Mouse (Mus musculus): ENCODE measurements at regions not wholly inside any gene's neighbourhood (a gene's known extent, or its start where the extent isn't known, plus 50 kb on each side); places are given as distances from the start of the nearest gene placed in this dataset.

GRCm38 (mm10) chr17:81319605-81320004 is 122.0 kb upstream of the Gm11096 start:
- Histone ChIP-seq H3K27me3 (ENCODE audit: control insufficient read depth, insufficient read depth, low read length) (no peaks in the 10 kb centered on the region), H3K27ac (ENCODE audit: insufficient read depth, low read length) (no peak overlapping the region), H3K4me3 (replicated peaks; ENCODE audit: insufficient read depth, low read depth, low read length) (no peak overlapping the region), H3K4me1 (ENCODE audit: control insufficient read depth, insufficient read depth, low read length) (peaks cover 8% of the 10 kb centered on the region; the same call in 1 of the 2 replicates)
- 22% methylated on average over 2 of the region's 2 CpGs for WGBS
- TF ChIP-seq POLR2A (IDR thresholded peaks at IDR 0.05; ENCODE audit: borderline replicate concordance, insufficient read depth, low read length), result no peak
- TF ChIP-seq CTCF (IDR thresholded peaks at IDR 0.05; ENCODE audit: borderline replicate concordance, insufficient read depth, low read depth, low read length), result no peak
- DNase-seq, result peak; percentile 26 to 37

- H3K4me3 ChIP-seq (replicated peaks; ENCODE audit: insufficient read depth, low read depth, low read length), result no peak overlapping the region
- peaks cover 8% of the 10 kb centered on the region; the same call in 1 of the 2 replicates for H3K4me1 ChIP-seq (ENCODE audit: control insufficient read depth, insufficient read depth, low read length)
- TF ChIP-seq CTCF (IDR thresholded peaks at IDR 0.05; ENCODE audit: borderline replicate concordance, insufficient read depth, low read depth, low read length) (no peak), POLR2A (IDR thresholded peaks at IDR 0.05; ENCODE audit: borderline replicate concordance, insufficient read depth, low read length) (no peak)
- no peak overlapping the region for H3K27ac ChIP-seq (ENCODE audit: insufficient read depth, low read length)
- 29% methylated on average over 5 of the region's 5 CpGs for WGBS
- H3K27me3 ChIP-seq (ENCODE audit: control insufficient read depth, insufficient read depth, low read length), result no peaks in the 10 kb centered on the region
- peak; percentile 27 to 55 for DNase-seq
Observed at GRCm38 (mm10) chr17:81316655-81317054, 124.9 kb upstream of the Gm11096 start.

- no peaks in the 10 kb centered on the region for H3K4me1 ChIP-seq (ENCODE audit: control insufficient read depth, insufficient read depth, low read length)
- no peak overlapping the region for H3K4me3 ChIP-seq (replicated peaks; ENCODE audit: insufficient read depth, low read depth, low read length)
- 80% methylated on average over 2 of the region's 2 CpGs for WGBS
- DNase-seq, result no peak
- H3K27ac ChIP-seq (ENCODE audit: insufficient read depth, low read length), result no peak overlapping the region
- TF ChIP-seq POLR2A (IDR thresholded peaks at IDR 0.05; ENCODE audit: borderline replicate concordance, insufficient read depth, low read length) (no peak), CTCF (IDR thresholded peaks at IDR 0.05; ENCODE audit: borderline replicate concordance, insufficient read depth, low read depth, low read length) (no peak)
- no peaks in the 10 kb centered on the region for H3K27me3 ChIP-seq (ENCODE audit: control insufficient read depth, insufficient read depth, low read length)
Observed at GRCm38 (mm10) chr17:81305880-81306279, 135.7 kb upstream of the Gm11096 start.

GRCm38 (mm10) chr17:81304574-81304973 is 137.0 kb upstream of the Gm11096 start:
- no peak for TF ChIP-seq CTCF (IDR thresholded peaks at IDR 0.05; ENCODE audit: borderline replicate concordance, insufficient read depth, low read depth, low read length)
- no peak for TF ChIP-seq POLR2A (IDR thresholded peaks at IDR 0.05; ENCODE audit: borderline replicate concordance, insufficient read depth, low read length)
- DNase-seq, result no peak
- no peak overlapping the region for H3K27ac ChIP-seq (ENCODE audit: insufficient read depth, low read length)
- H3K4me1 ChIP-seq (ENCODE audit: control insufficient read depth, insufficient read depth, low read length), result no peaks in the 10 kb centered on the region
- no peak overlapping the region for H3K4me3 ChIP-seq (replicated peaks; ENCODE audit: insufficient read depth, low read depth, low read length)
- WGBS, result 82% methylated on average over 1 of the region's 1 CpGs
- H3K27me3 ChIP-seq (ENCODE audit: control insufficient read depth, insufficient read depth, low read length), result no peaks in the 10 kb centered on the region

- no peak for TF ChIP-seq CTCF (IDR thresholded peaks at IDR 0.05; ENCODE audit: borderline replicate concordance, insufficient read depth, low read depth, low read length)
- TF ChIP-seq POLR2A (IDR thresholded peaks at IDR 0.05; ENCODE audit: borderline replicate concordance, insufficient read depth, low read length), result no peak
- 60% methylated on average over 3 of the region's 3 CpGs for WGBS
- H3K27ac ChIP-seq (ENCODE audit: insufficient read depth, low read length), result no peak overlapping the region
- H3K4me3 ChIP-seq (replicated peaks; ENCODE audit: insufficient read depth, low read depth, low read length), result no peak overlapping the region
- H3K4me1 ChIP-seq (ENCODE audit: control insufficient read depth, insufficient read depth, low read length), result no peaks in the 10 kb centered on the region
- H3K27me3 ChIP-seq (ENCODE audit: control insufficient read depth, insufficient read depth, low read length), result no peaks in the 10 kb centered on the region
- DNase-seq, result no peak
Observed at GRCm38 (mm10) chr17:81302490-81302889, 139.1 kb upstream of the Gm11096 start.

- WGBS, result 92% methylated on average over 2 of the region's 2 CpGs
- DNase-seq, result no peak
- Histone ChIP-seq H3K4me3 (replicated peaks; ENCODE audit: insufficient read depth, low read depth, low read length) (no peak overlapping the region), H3K27me3 (ENCODE audit: control insufficient read depth, insufficient read depth, low read length) (no peaks in the 10 kb centered on the region), H3K4me1 (ENCODE audit: control insufficient read depth, insufficient read depth, low read length) (no peaks in the 10 kb centered on the region), H3K27ac (ENCODE audit: insufficient read depth, low read length) (no peak overlapping the region)
- TF ChIP-seq CTCF (IDR thresholded peaks at IDR 0.05; ENCODE audit: borderline replicate concordance, insufficient read depth, low read depth, low read length) (no peak), POLR2A (IDR thresholded peaks at IDR 0.05; ENCODE audit: borderline replicate concordance, insufficient read depth, low read length) (no peak)
Observed at GRCm38 (mm10) chr17:81291829-81292228, 149.7 kb upstream of the Gm11096 start.

GRCm38 (mm10) chr17:81282543-81282942 is 159.0 kb upstream of the Gm11096 start:
- Histone ChIP-seq H3K27ac (ENCODE audit: insufficient read depth, low read length) (no peak overlapping the region), H3K4me3 (replicated peaks; ENCODE audit: insufficient read depth, low read depth, low read length) (no peak overlapping the region), H3K27me3 (ENCODE audit: control insufficient read depth, insufficient read depth, low read length) (no peaks in the 10 kb centered on the region), H3K4me1 (ENCODE audit: control insufficient read depth, insufficient read depth, low read length) (no peaks in the 10 kb centered on the region)
- TF ChIP-seq POLR2A (IDR thresholded peaks at IDR 0.05; ENCODE audit: borderline replicate concordance, insufficient read depth, low read length) (no peak), CTCF (IDR thresholded peaks at IDR 0.05; ENCODE audit: borderline replicate concordance, insufficient read depth, low read depth, low read length) (no peak)
- 87% methylated on average over 2 of the region's 2 CpGs for WGBS
- no peak for DNase-seq

- 41% methylated on average over 1 of the region's 1 CpGs for WGBS
- Histone ChIP-seq H3K4me1 (ENCODE audit: control insufficient read depth, insufficient read depth, low read length) (no peaks in the 10 kb centered on the region), H3K4me3 (replicated peaks; ENCODE audit: insufficient read depth, low read depth, low read length) (no peak overlapping the region), H3K27me3 (ENCODE audit: control insufficient read depth, insufficient read depth, low read length) (no peaks in the 10 kb centered on the region), H3K27ac (ENCODE audit: insufficient read depth, low read length) (no peak overlapping the region)
- no peak for TF ChIP-seq POLR2A (IDR thresholded peaks at IDR 0.05; ENCODE audit: borderline replicate concordance, insufficient read depth, low read length)
- TF ChIP-seq CTCF (IDR thresholded peaks at IDR 0.05; ENCODE audit: borderline replicate concordance, insufficient read depth, low read depth, low read length), result no peak
- no peak for DNase-seq
Observed at GRCm38 (mm10) chr17:81270235-81270634, 171.3 kb upstream of the Gm11096 start.

Measured in cerebellum, adult 2 months (tissue).